Mouse (Mus musculus): ENCODE results near the gene Prim1.
"Not testable (repeated sequence)": the region's sequence is repeated elsewhere in the genome, so short reads cannot be mapped to it uniquely, and the experiment has no call there.

The Prim1 gene

GRCm38 (mm10) chr10:128036746-128037425, 21.9 kb downstream of the Prim1 start:
- DNase-seq (ENCODE audit: extremely low spot score, low read depth, low spot score): no peak

- no peak for DNase-seq (ENCODE audit: extremely low spot score, low read depth, low spot score)
Observed at GRCm38 (mm10) chr10:128037921-128038320, 23.0 kb downstream of the Prim1 start.

GRCm38 (mm10) chr10:128039167-128039566, 24.2 kb downstream of the Prim1 start:
- DNase-seq (ENCODE audit: extremely low spot score, low read depth, low spot score): no peak

- no peak for DNase-seq (ENCODE audit: extremely low spot score, low read depth, low spot score)
Observed at GRCm38 (mm10) chr10:128039858-128040257, 24.9 kb downstream of the Prim1 start.

- DNase-seq (ENCODE audit: extremely low spot score, low read depth, low spot score): no peak
Observed at GRCm38 (mm10) chr10:128040293-128040692, 25.3 kb downstream of the Prim1 start.

- DNase-seq (ENCODE audit: extremely low spot score, low read depth, low spot score): no peak
Observed at GRCm38 (mm10) chr10:128041636-128042035, 26.7 kb downstream of the Prim1 start.

- DNase-seq (ENCODE audit: extremely low spot score, low read depth, low spot score): no peak
Observed at GRCm38 (mm10) chr10:128042466-128042865, 27.5 kb downstream of the Prim1 start.

GRCm38 (mm10) chr10:128043041-128043835, 28.3 kb downstream of the Prim1 start:
- no peak for DNase-seq (ENCODE audit: extremely low spot score, low read depth, low spot score)

- no peak for DNase-seq (ENCODE audit: extremely low spot score, low read depth, low spot score)
Observed at GRCm38 (mm10) chr10:128048157-128048556, 33.2 kb downstream of the Prim1 start.

GRCm38 (mm10) chr10:128049741-128050140, 34.8 kb downstream of the Prim1 start:
- DNase-seq (ENCODE audit: extremely low spot score, low read depth, low spot score): no peak

GRCm38 (mm10) chr10:128050355-128050754, 35.4 kb downstream of the Prim1 start:
- DNase-seq (ENCODE audit: extremely low spot score, low read depth, low spot score): no peak

GRCm38 (mm10) chr10:128051589-128051988, 36.6 kb downstream of the Prim1 start:
- DNase-seq (ENCODE audit: extremely low spot score, low read depth, low spot score): no peak

- DNase-seq (ENCODE audit: extremely low spot score, low read depth, low spot score): not testable (repeated sequence)
Observed at GRCm38 (mm10) chr10:128052136-128052535, 37.2 kb downstream of the Prim1 start.

GRCm38 (mm10) chr10:128053001-128053400, 38.0 kb downstream of the Prim1 start:
- no peak for DNase-seq (ENCODE audit: extremely low spot score, low read depth, low spot score)

- no peak for DNase-seq (ENCODE audit: extremely low spot score, low read depth, low spot score)
Observed at GRCm38 (mm10) chr10:128058184-128058583, 43.2 kb downstream of the Prim1 start.

GRCm38 (mm10) chr10:128058601-128059151, 43.7 kb downstream of the Prim1 start, which contains the start of gene Ptges3:
Gene Ptges3 (plus strand): TSS chr10:128058954.
- DNase-seq (ENCODE audit: extremely low spot score, low read depth, low spot score): peak; percentile 83

GRCm38 (mm10) chr10:128059207-128059981, 44.4 kb downstream of the Prim1 start:
- no peak for DNase-seq (ENCODE audit: extremely low spot score, low read depth, low spot score)

GRCm38 (mm10) chr10:128061109-128061508, 46.1 kb downstream of the Prim1 start:
- no peak for DNase-seq (ENCODE audit: extremely low spot score, low read depth, low spot score)

GRCm38 (mm10) chr10:128062221-128062989, 47.4 kb downstream of the Prim1 start:
- DNase-seq (ENCODE audit: extremely low spot score, low read depth, low spot score): no peak

GRCm38 (mm10) chr10:128066072-128066471, 51.1 kb downstream of the Prim1 start:
- DNase-seq (ENCODE audit: extremely low spot score, low read depth, low spot score): no peak

All from hindlimb bud, embryonic 11.5 days (tissue).